Mouse (Mus musculus): ENCODE data around the gene Dcbld1. TPM values are rescaled to one million over a fixed set of nuclear protein-coding genes. Genes with fewer than 3 reads are reported as not detected.

Dcbld1 gene
- polyA plus RNA-seq, 1 experiment from 2014 or later = 4.4 TPM

Other genes with a start within 250 kb of the Dcbld1 start
- 0.92 and 1.2 TPM in 2 replicates for gene Vgll2, start 211.1 kb upstream of the Dcbld1 start, polyA plus RNA-seq (2015; fragmentation: Nextera tagmentation; extraction: Ambion mirVana)
- gene Ros1, start 38.4 kb upstream of the Dcbld1 start, polyA plus RNA-seq (2015; fragmentation: Nextera tagmentation; extraction: Ambion mirVana) = 0.01 TPM in 1 of 2 replicates, not detected in the other
- gene Gm26741, start 125.1 kb downstream of the Dcbld1 start, polyA plus RNA-seq (2015; fragmentation: Nextera tagmentation; extraction: Ambion mirVana) = not detected in 2 replicates
- gene Gopc, start 148.5 kb downstream of the Dcbld1 start, polyA plus RNA-seq (2015; fragmentation: Nextera tagmentation; extraction: Ambion mirVana) = 5.0 and 5.6 TPM in 2 replicates
- 0.08 TPM in 1 of 2 replicates, not detected in the other for gene Nepn, start 155.4 kb downstream of the Dcbld1 start, polyA plus RNA-seq (2015; fragmentation: Nextera tagmentation; extraction: Ambion mirVana)
- gene Nus1, start 183.9 kb downstream of the Dcbld1 start, polyA plus RNA-seq (2015; fragmentation: Nextera tagmentation; extraction: Ambion mirVana) = 4.8 and 5.7 TPM in 2 replicates

All from liver, embryonic 15.5 days (tissue).